Mouse (Mus musculus): ENCODE data around the gene Wscd2.

Gene Wscd2

DNA sequence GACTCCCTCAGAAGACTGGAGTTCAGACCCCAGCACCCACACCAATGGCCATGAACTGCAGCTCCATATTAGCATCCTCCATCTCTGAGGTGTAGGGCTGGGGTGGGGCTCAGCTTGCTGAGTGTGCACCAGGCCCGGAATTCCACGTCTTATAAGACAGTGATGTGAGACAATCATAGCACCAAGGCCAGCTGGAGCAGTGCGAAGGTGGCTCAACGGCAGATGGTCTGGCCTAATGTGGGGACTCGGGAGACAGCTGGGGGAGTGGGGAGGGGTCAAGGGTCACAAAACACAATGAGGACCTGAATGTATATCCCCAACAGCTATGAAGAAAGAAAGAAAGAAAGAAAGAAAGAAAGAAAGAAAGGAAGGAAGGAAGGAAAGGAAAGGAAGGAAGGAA, 9.7 kb upstream of the Wscd2 start:
- in situ Hi-C loops (cut with MboI, MseI): no loop called here

DNA sequence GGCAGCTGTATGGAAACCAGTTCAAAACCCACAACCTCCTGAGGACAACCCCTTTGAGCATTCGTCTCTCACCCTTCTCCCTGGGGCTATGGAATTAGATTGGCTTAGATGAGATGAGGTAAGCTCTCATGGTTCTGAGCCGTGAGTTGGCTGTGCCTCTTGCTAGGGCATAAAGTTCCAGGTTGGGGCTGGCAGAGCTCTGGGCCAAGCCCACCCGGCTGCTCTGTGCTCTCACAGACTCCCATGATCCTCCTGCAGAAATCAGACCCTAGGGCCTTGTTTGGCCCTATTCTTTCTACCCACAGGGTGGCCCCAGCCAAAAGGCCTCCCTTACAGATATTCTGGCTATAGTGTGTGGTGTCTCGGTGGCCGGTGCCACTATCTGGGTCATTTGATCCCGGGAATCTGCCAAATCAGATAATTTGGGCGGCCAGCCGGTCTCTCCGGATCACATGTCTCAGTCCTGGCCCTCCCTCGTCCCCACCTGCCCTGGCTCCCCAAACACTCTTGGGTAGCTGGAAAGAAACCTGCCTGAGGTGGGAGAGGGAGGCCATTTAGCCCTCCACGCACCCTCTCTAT, 4.5 kb upstream of the Wscd2 start:
- in situ Hi-C loops (cut with MboI, MseI): no loop called here

GRCm38 (mm10) chr5:113487879-113488278, 2.3 kb upstream of the Wscd2 start:
- in situ Hi-C loops (cut with MboI, MseI): no loop called here

GRCm38 (mm10) chr5:113489617-113490016, 516 bp upstream of the Wscd2 start:
- in situ Hi-C loops (cut with MboI, MseI): no loop called here

- in situ Hi-C loops (cut with MboI, MseI): no loop called here
These were observed 531 bp downstream of the Wscd2 start for GRCm38 (mm10) chr5:113490467-113491260.

DNA sequence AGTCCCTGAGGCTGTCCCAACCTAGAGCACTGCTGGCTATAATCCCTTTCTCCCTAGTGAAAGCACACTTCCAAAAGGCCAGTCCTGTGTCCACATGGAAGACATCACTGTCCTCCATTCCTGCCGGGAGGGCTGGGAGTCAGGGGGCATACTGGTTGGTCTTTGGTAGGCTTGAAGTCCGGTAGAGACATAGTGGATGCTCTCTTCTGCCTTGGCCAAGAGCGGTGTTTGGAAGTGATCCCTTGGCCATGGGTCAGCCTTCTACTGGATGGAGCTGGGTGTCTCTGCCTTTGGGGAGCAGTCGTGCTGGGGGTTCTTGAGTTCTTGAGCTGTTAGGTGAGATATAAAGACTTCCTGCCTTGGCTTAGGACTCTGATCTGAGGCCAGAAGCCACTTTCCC, 1.4 kb downstream of the Wscd2 start:
- in situ Hi-C loops (cut with MboI, MseI): no loop called here

DNA sequence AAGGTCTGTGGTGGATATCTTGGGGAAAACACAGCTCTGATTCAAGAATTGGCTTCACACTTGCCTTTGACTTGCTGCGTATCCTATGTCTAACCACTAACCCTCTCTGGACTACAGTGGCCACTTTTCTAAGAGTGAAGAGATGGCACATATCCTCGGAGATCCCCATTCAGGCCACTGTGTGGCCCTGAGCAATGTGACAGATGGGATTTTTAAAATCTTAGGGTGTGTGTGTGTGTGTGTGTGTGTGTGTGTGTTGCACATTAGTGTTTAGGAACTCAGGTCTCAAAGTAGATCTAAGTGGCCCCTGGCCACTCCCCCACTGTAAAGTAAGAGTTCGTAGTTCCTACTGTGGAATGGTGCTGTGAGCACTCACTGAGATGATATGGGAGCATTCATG, 1.9 kb downstream of the Wscd2 start:
- in situ Hi-C loops (cut with MboI, MseI): no loop called here

GRCm38 (mm10) chr5:113492417-113493035, 2.4 kb downstream of the Wscd2 start:
- in situ Hi-C loops (cut with MboI, MseI): no loop called here

DNA sequence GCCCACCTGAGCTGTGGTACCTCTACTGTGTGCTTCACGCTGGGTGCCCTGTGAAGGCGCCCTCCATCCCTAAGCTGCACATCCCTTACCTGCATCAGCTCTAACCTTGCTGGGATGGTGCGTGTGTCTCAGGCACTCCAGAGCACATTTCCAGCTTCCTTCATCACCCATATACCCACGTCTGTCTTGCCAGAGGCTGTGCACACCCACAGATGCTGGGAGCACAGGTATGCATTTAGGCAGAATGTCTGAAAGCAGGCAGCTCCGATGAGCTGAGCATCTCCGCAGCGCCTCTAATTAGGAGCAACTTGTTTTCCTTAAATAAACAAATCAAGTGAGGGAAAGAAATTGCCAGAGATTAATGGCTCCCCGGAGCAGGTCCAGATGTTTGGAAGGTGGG, 3.9 kb downstream of the Wscd2 start:
- in situ Hi-C loops (cut with MboI, MseI): no loop called here

DNA sequence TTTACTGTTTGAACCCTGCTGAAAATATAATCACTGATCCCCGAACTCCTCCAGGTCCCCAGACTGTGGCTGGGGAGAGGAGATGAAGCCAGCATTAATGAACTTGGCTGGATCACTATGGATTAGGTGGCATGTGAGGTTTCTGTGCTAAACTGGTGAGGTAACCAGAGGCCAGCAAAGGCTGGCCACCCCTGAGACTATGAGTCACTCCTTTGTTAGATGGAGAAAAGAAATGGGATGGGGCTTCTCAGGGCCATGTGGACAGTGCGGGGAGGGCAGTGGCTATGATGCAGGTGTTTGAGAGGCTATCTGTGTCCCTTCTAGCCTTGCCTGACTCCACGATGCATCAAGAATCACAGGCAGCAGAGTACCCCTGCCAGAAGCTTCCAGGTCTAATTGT, 6.8 kb downstream of the Wscd2 start:
- in situ Hi-C loops (cut with MboI, MseI): no loop called here

DNA sequence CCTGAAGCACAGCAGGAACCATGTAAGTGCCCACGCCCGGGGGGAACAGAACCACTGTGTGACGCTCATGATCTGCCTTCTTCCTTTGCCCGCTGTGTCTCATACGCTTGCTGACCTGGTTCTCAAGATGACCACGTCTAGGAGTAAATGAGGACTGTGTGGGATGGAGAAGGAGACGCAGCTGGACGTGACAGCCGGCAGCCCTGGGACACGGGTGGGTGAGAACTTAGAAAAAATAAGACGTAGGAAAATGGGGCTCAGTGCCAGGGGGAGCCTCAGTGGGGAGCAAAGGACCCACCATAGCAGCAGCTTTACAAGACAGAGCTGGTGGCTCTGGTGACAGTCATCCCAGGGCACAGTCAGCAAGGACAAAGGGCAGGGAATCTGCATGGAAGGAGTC, 9.3 kb downstream of the Wscd2 start:
- in situ Hi-C loops (cut with MboI, MseI): no loop called here

- in situ Hi-C loops (cut with MboI, MseI): loop anchor here (25.0 kb wide), 1 partner anchor 909 kb away; no protein-coding TSS in a partner anchor
These were observed 13.1 kb downstream of the Wscd2 start for GRCm38 (mm10) chr5:113503276-113503675.

GRCm38 (mm10) chr5:113504654-113505053, 14.5 kb downstream of the Wscd2 start:
- in situ Hi-C loops (cut with MboI, MseI): loop anchor here (25.0 kb wide), 1 partner anchor 908 kb away; no protein-coding TSS in a partner anchor

GRCm38 (mm10) chr5:113506065-113506464, 15.9 kb downstream of the Wscd2 start:
- in situ Hi-C loops (cut with MboI, MseI): loop anchor here (25.0 kb wide), 1 partner anchor 906 kb away; no protein-coding TSS in a partner anchor

GRCm38 (mm10) chr5:113506779-113507178, 16.6 kb downstream of the Wscd2 start:
- in situ Hi-C loops (cut with MboI, MseI): loop anchor here (25.0 kb wide), 1 partner anchor 906 kb away; no protein-coding TSS in a partner anchor

DNA sequence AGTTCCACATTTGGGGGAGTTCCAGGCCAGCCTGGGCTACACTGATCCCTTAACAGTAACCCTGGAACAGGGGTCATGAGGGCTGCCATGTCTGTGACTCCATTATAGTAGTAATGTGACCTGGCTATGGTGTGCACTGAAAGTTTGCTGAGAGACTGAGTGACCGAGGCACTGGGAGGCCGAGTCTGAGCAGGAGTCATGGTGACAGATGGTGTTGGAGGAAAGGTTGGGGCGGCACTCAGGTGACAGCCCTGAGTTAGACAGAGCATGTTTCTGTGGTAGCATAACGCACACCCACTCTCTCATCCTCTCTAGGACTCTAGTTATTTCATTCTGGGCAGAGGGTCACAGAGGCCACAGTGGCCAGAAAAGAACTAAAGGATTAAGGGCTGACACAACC, 19.0 kb downstream of the Wscd2 start:
- in situ Hi-C loops (cut with MboI, MseI): loop anchor here (25.0 kb wide), 1 partner anchor 903 kb away; no protein-coding TSS in a partner anchor

GRCm38 (mm10) chr5:113513640-113514039, 23.5 kb downstream of the Wscd2 start:
- in situ Hi-C loops (cut with MboI, MseI): loop anchor here (25.0 kb wide), 1 partner anchor 899 kb away; no protein-coding TSS in a partner anchor

GRCm38 (mm10) chr5:113514062-113514461, 23.9 kb downstream of the Wscd2 start:
- in situ Hi-C loops (cut with MboI, MseI): loop anchor here (25.0 kb wide), 1 partner anchor 898 kb away; no protein-coding TSS in a partner anchor

DNA sequence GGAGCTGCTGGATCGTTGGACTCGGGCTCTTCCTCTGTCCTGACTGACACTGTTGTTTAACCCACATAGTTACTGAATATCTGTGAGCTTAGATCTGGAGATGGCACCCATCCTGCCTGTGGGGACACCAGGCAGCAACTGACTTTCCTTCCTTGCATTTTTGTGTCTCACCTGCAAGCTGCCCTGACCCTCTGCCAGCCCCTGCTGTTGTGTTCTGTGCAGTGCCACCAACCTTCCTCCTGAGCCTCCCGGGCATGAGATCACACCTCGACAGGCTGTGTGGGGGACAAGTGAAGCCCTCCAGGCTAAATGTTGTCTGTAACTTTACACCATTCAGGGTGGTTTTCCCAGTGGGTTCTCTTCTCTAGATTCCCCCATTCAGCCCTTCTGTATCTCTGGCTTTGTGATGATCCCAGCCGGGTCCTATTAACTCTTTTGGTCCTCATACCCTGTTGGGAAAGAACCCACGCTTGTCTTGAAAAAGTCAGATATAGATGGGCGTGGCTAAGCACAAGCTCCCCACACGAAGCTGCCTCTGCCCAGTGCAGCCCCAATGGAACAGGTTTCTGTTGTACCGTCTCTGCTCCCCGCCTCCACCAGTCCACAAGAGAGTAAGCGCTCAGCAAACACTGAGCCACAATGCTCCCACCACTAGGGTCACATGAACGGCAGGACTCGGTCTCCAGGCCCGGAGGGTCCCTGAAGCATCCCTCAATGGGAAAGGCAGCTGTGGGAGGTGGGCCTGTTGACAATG, 26.2 kb downstream of the Wscd2 start:
- in situ Hi-C loops (cut with MboI, MseI): loop anchor here (25.0 kb wide), 1 partner anchor 896 kb away; no protein-coding TSS in a partner anchor

DNA sequence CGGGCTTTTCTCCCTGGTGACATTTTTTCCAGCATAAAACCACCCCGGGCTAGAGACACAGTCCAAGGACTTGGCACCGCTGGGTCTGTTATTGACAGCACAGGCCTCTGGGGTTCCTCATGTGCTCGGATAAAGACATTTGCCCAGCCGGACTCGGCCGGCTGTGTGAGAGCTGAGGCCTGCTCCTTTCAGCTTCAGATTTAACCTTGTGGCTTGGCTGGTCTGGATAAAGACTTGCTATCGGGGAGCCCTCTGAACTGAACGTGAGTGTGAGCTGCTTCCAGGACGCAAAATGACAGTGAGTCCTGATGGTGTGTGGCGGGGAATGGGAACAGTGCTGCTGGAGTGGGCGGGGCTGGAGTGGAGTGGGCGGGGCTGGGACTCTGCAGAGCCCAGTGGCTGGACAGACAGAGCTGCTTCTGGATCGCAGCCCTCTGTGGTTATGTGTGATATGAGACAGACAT, 26.8 kb downstream of the Wscd2 start:
- in situ Hi-C loops (cut with MboI, MseI): loop anchor here (25.0 kb wide), 1 partner anchor 895 kb away; no protein-coding TSS in a partner anchor

DNA sequence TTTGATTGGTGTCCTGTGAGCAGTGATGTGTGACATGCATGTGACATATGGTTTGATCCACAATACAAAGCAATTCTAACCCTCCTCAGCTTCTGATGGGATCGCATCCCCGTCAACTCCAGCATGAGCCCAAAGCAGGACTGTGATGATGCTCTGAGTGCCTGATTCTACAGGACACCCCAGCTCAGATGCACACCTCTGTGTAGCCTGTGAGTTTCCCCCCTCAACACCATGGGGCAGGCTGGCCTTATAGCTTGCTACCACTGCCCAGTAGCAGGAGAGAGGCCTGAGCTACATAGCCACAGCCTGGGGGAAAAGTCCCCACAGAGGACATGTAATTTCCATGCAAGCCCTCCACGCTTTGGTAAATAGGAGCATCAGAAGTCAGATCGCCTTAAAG, 27.3 kb downstream of the Wscd2 start:
- in situ Hi-C loops (cut with MboI, MseI): loop anchor here (25.0 kb wide), 1 partner anchor 895 kb away; no protein-coding TSS in a partner anchor

Data from regulatory T cell (primary cell).